In the genomic region with DNA sequence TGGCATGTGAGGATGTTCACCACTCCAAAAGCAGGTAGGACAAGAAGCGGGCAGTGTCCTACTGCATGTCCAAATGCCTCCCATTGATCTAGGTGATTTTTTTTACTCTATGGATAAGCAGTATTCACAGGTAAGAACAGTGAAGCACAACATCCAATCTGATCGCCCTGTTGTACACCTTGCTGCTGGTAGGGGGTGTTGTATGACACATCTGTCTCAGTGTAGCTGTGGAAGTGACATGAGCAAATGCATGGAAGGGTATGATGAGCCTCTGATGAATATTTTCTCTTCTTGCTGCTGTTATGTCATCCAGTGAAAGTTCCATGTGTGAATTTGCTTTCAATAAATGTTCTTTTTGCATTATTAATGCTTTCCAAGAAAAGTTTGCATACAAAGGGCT, we compare ENCODE assay signal across 32 mouse cellular contexts.
DNase-seq lines count a peak whose midpoint lies in the region; ATAC-seq and TF ChIP-seq lines count a peak whose summit lies in the region.
"Had no signal": no experiment of that assay in that cellular context is flagged by ENCODE, and none has a peak within 500 bp of the region (broad histone marks: within the 10 kb centered on the region; RNA-seq: fewer than 3 reads in every experiment).

No protein-coding gene starts in this region.

- no peak overlapping the region for H3K4me2 ChIP-seq in kidney, postnatal 0 days (ENCODE audit: low read length)
- no peak overlapping the region for H3K4me2 ChIP-seq in lung, postnatal 0 days (replicated peaks; ENCODE audit: low read depth, low read length)
- H3K4me2 ChIP-seq: embryonic facial prominence, embryonic 13.5 days; heart, embryonic 11.5 days; hindbrain, embryonic 12.5 days; intestine, embryonic 15.5 days; liver, embryonic 13.5 days; lung, embryonic 15.5 days; midbrain, embryonic 13.5 days; neural tube, embryonic 15.5 days; stomach, embryonic 15.5 days had no signal

- no peak overlapping the region for H3K27ac ChIP-seq in gastrocnemius, adult 2 months
- H3K27ac ChIP-seq in kidney, postnatal 0 days, result no peak overlapping the region
- no peak overlapping the region for H3K27ac ChIP-seq in lung, postnatal 0 days (ENCODE audit: low read length)
- H3K27ac ChIP-seq: embryonic facial prominence, embryonic 13.5 days; forebrain, embryonic 10.5 days; hindbrain, embryonic 12.5 days; hindbrain, postnatal 0 days; intestine, embryonic 15.5 days; liver, embryonic 13.5 days; lung, embryonic 15.5 days; midbrain, embryonic 13.5 days; neural tube, embryonic 15.5 days; stomach, embryonic 15.5 days had no signal

- no peak for TF ChIP-seq EP300 in lung, postnatal 0 days (IDR thresholded peaks at IDR 0.05)

- no peaks in the 10 kb centered on the region for H3K27me3 ChIP-seq in kidney, postnatal 0 days (ENCODE audit: insufficient read depth, low read length)
- no peaks in the 10 kb centered on the region for H3K27me3 ChIP-seq in lung, postnatal 0 days (replicated peaks; ENCODE audit: insufficient read depth, low read length)
- H3K27me3 ChIP-seq: embryonic facial prominence, embryonic 13.5 days; hindbrain, embryonic 12.5 days; intestine, embryonic 15.5 days; liver, embryonic 13.5 days; lung, embryonic 15.5 days; megakaryocyte, embryonic 14.5 days; midbrain, embryonic 13.5 days; neural tube, embryonic 15.5 days; stomach, embryonic 15.5 days had no signal

- no peak for TF ChIP-seq POLR2A in lung, adult 2 months (IDR thresholded peaks at IDR 0.05; ENCODE audit: borderline replicate concordance, extremely low read depth, low read depth, low read length)

- no peak overlapping the region for H3K4me3 ChIP-seq in gastrocnemius, adult 2 months
- H3K4me3 ChIP-seq in kidney, postnatal 0 days (replicated peaks; ENCODE audit: low read depth, low read length), result no peak overlapping the region
- no peak overlapping the region for H3K4me3 ChIP-seq in lung, postnatal 0 days (ENCODE audit: low read depth, low read length)
- no peak overlapping the region for H3K4me3 ChIP-seq in lung, adult 2 months (replicated peaks; ENCODE audit: extremely low read depth, low read depth, low read length)
- H3K4me3 ChIP-seq: embryonic facial prominence, embryonic 13.5 days; forebrain, embryonic 10.5 days; hindbrain, embryonic 12.5 days; intestine, embryonic 15.5 days; liver, embryonic 13.5 days; lung, embryonic 15.5 days; megakaryocyte, embryonic 14.5 days; midbrain, embryonic 13.5 days; neural tube, embryonic 15.5 days; stomach, embryonic 15.5 days had no signal

- H3K4me1 ChIP-seq in kidney, postnatal 0 days (replicated peaks; ENCODE audit: insufficient read depth, low read length), result no peaks in the 10 kb centered on the region
- no peaks in the 10 kb centered on the region for H3K4me1 ChIP-seq in lung, postnatal 0 days (ENCODE audit: insufficient read depth, low read depth, low read length)
- H3K4me1 ChIP-seq in lung, adult 2 months (ENCODE audit: control insufficient read depth, insufficient read depth, low read length), result no peaks in the 10 kb centered on the region
- H3K4me1 ChIP-seq: embryonic facial prominence, embryonic 13.5 days; forebrain, embryonic 10.5 days; hindbrain, embryonic 12.5 days; intestine, embryonic 15.5 days; liver, embryonic 13.5 days; lung, embryonic 15.5 days; midbrain, embryonic 13.5 days; neural tube, embryonic 15.5 days; stomach, embryonic 15.5 days had no signal

- no peaks in the 10 kb centered on the region for H3K36me3 ChIP-seq in kidney, postnatal 0 days (ENCODE audit: insufficient read depth, low read length)
- no peaks in the 10 kb centered on the region for H3K36me3 ChIP-seq in lung, postnatal 0 days (ENCODE audit: insufficient read depth, low read length)
- H3K36me3 ChIP-seq: embryonic facial prominence, embryonic 13.5 days; forebrain, embryonic 10.5 days; G1E; hindbrain, embryonic 12.5 days; intestine, embryonic 15.5 days; liver, embryonic 13.5 days; lung, embryonic 15.5 days; midbrain, embryonic 13.5 days; neural tube, embryonic 15.5 days; stomach, embryonic 15.5 days had no signal

- peak; percentile 11; the same call in 1 of the 2 replicates for TF ChIP-seq CTCF in gastrocnemius, adult 2 months (IDR thresholded peaks at IDR 0.05)
- peak; percentile 49 for TF ChIP-seq CTCF in kidney, postnatal 0 days (IDR thresholded peaks at IDR 0.05; ENCODE audit: low read depth)
- TF ChIP-seq CTCF in lung, postnatal 0 days (IDR thresholded peaks at IDR 0.05), result peak; percentile 34
- TF ChIP-seq CTCF in lung, adult 2 months (IDR thresholded peaks at IDR 0.05; ENCODE audit: insufficient read depth, low read length), result no peak

- H3K9ac ChIP-seq in kidney, postnatal 0 days (ENCODE audit: low read depth, low read length), result no peak overlapping the region
- no peak overlapping the region for H3K9ac ChIP-seq in lung, postnatal 0 days (replicated peaks; ENCODE audit: low read depth)
- H3K9ac ChIP-seq: embryonic facial prominence, embryonic 13.5 days; hindbrain, embryonic 12.5 days; intestine, embryonic 15.5 days; liver, embryonic 13.5 days; lung, embryonic 15.5 days; midbrain, embryonic 13.5 days; neural tube, embryonic 15.5 days; stomach, embryonic 15.5 days had no signal

- H3K9me3 ChIP-seq in kidney, postnatal 0 days (replicated peaks; ENCODE audit: low read length), result no peaks in the 10 kb centered on the region
- H3K9me3 ChIP-seq in lung, postnatal 0 days (ENCODE audit: low read length), result no peaks in the 10 kb centered on the region
- H3K9me3 ChIP-seq: embryonic facial prominence, embryonic 13.5 days; forebrain, embryonic 10.5 days; hindbrain, embryonic 12.5 days; intestine, embryonic 15.5 days; liver, embryonic 13.5 days; lung, embryonic 15.5 days; megakaryocyte, embryonic 14.5 days; midbrain, embryonic 13.5 days; neural tube, embryonic 15.5 days; stomach, embryonic 15.5 days had no signal

- DNase-seq in gastrocnemius, adult 2 months, result no peak
- DNase-seq in gastrocnemius, postnatal 36 days, result no peak
- DNase-seq in kidney, postnatal 0 days (ENCODE audit: low spot score), result no peak
- no peak for DNase-seq in kidney, adult 8-10 months
- DNase-seq in lung, postnatal 0 days (ENCODE audit: low spot score), result no peak
- no peak for DNase-seq in lung, adult 2 months
- DNase-seq: adrenal gland, postnatal 25 days; cerebellum, adult 11-12 months; cerebellum, adult 9-11 months; gastrocnemius, postnatal 10 days; heart, postnatal 36 days; kidney, postnatal 10 days; left cerebral cortex, postnatal 4 days; liver, embryonic 13.5 days; lung, postnatal 4 days; retina, postnatal 1 day; right cerebral cortex, postnatal 14 days; thymus, postnatal 14 days had no signal

- WGBS in kidney, postnatal 0 days, result 92% methylated on average over 2 of the region's 2 CpGs
- 79% methylated on average over 2 of the region's 2 CpGs for WGBS in lung, postnatal 0 days
- 92% methylated on average over 2 of the region's 2 CpGs for WGBS in lung, adult 2 months

- intact Hi-C loops in gastrocnemius, adult 2 months (cut with DNase I), result no loop called here
- intact Hi-C loops in gastrocnemius, postnatal 36 days (cut with DNase I), result no loop called here

- ATAC-seq in kidney, postnatal 0 days (replicated peaks; ENCODE audit: low FRiP score, low read depth), result no peak
- ATAC-seq in lung, postnatal 0 days, result no peak
- no peak for ATAC-seq in megakaryocyte-erythroid progenitor cell, adult 5-6 weeks (replicated peaks; ENCODE audit: low FRiP score, low TSS enrichment, poor library complexity, severe bottlenecking)
- ATAC-seq: forebrain, embryonic 16.5 days; hindbrain, postnatal 0 days; intestine, embryonic 15.5 days; midbrain, embryonic 13.5 days had no signal
